Mouse (Mus musculus) erythroblast, embryonic 14.5 days (primary cell): Measurements from ENCODE around the gene Atn1.

Experiments used
- GATA1 ChIP-seq: IDR thresholded peaks from 2 replicates; pipeline ENCODE4 v1.6.1; 2012; ENCODE audit warnings: low read length, inconsistent platforms, mixed read lengths
- TAL1 ChIP-seq: IDR thresholded peaks from 3 replicates; pipeline ENCODE4 v1.6.1; 2012; ENCODE audit warnings: low read length, inconsistent platforms, mixed read lengths

DNA sequence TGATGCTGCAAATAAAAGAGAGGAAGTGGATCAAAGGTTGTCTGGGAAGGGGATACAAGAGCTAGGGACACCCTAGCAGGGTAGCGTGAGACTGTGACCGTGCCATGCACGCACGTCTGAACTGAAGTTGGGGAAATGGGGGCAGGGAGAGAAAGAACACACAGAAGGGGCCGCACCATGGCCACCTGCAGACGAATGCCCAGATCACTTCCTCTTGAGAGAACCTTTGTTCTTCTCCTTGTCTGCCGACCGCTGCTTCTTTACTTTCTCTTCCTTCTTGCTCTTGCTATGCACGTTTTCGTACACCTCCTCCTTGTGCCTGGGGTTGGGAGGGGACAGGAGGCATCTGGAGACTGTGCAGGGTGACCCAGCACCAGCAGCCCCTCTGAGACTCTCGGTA, 35.4 kb downstream of the Atn1 start:
- TF ChIP-seq GATA1, result no peak
- TF ChIP-seq TAL1, result no peak
